In genomic region chr4:34429456-34430235, GRCm38 (mm10) we compare ENCODE assay signal across 10 mouse cellular contexts.
DNase-seq lines count a peak whose midpoint lies in the region; ATAC-seq and TF ChIP-seq lines count a peak whose summit lies in the region.
"Had no signal": no experiment of that assay in that cellular context is flagged by ENCODE, and none has a peak within 500 bp of the region (broad histone marks: within the 10 kb centered on the region; RNA-seq: fewer than 3 reads in every experiment).

No protein-coding gene starts in this region.

- DNase-seq in heart, adult 2 months: peak; percentile 8 to 25
- DNase-seq in heart, adult 9 months (ENCODE audit: low spot score in 2 of 2): no peak
- no peak for DNase-seq in kidney, adult 9 months
- no peak for DNase-seq in adrenal gland, adult 8-10 months
- no peak for DNase-seq in kidney, postnatal 10 days

- no peak for TF ChIP-seq POLR2A in heart, adult 2 months (IDR thresholded peaks at IDR 0.05; ENCODE audit: insufficient read depth, low read depth, low read length)

- no peaks in the 10 kb centered on the region for H3K36me3 ChIP-seq in heart, adult 2 months (ENCODE audit: control insufficient read depth, insufficient read depth, low read length)
- H3K36me3 ChIP-seq in E14TG2a.4 (ENCODE audit: insufficient read depth, low read length): no peaks in the 10 kb centered on the region
- H3K36me3 ChIP-seq: G1E had no signal

- H3K9me3 ChIP-seq in E14TG2a.4 (ENCODE audit: low read length): no peaks in the 10 kb centered on the region
- H3K9me3 ChIP-seq: G1E had no signal

- H3K4me3 ChIP-seq in heart, adult 2 months: no peak overlapping the region
- H3K4me3 ChIP-seq in E14TG2a.4 (replicated peaks; ENCODE audit: low read length): no peak overlapping the region

- no peak for TF ChIP-seq CTCF in heart, adult 2 months (IDR thresholded peaks at IDR 0.05)
- 0 out of 2 replicates have a peak, but pooled peaks have one; percentile 7 for TF ChIP-seq CTCF in E14TG2a.4 (conservative IDR thresholded peaks at IDR 0.05; ENCODE audit: low read length)

- 74% methylated on average over 22 of the region's 22 CpGs for WGBS in heart, adult 2 months

- TF ChIP-seq EP300 in heart, adult 2 months (IDR thresholded peaks at IDR 0.05; ENCODE audit: insufficient read depth, low read depth, low read length): no peak

- no peaks in the 10 kb centered on the region for H3K4me1 ChIP-seq in heart, adult 2 months (ENCODE audit: control insufficient read depth, insufficient read depth, low read length)
- H3K4me1 ChIP-seq in E14TG2a.4 (replicated peaks; ENCODE audit: low read depth, low read length): no peaks in the 10 kb centered on the region

- no peaks in the 10 kb centered on the region for H3K79me2 ChIP-seq in heart, adult 2 months (replicated peaks; ENCODE audit: control insufficient read depth, insufficient read depth, low read length)

- peak; percentile 90 for ATAC-seq in granulocyte monocyte progenitor cell, adult 5-6 weeks (replicated peaks; ENCODE audit: poor library complexity, severe bottlenecking)
- peak; percentile 23; the same call in 1 of the 2 replicates for ATAC-seq in neutrophil, adult 5-6 weeks (ENCODE audit: extremely low read depth, insufficient number of reproducible peaks, low FRiP score, poor library complexity, severe bottlenecking)

- no peak overlapping the region for H3K27ac ChIP-seq in heart, adult 2 months
- H3K27ac ChIP-seq: stomach, postnatal 0 days had no signal

- H3K27me3 ChIP-seq in heart, adult 2 months (ENCODE audit: control insufficient read depth, insufficient read depth, low read length): no peaks in the 10 kb centered on the region; the same call in 1 of the 2 replicates
- peaks cover 16% of the 10 kb centered on the region for H3K27me3 ChIP-seq in E14TG2a.4 (ENCODE audit: insufficient read depth, low read length)

- H3K9ac ChIP-seq in heart, adult 2 months (ENCODE audit: low read depth, low read length): no peak overlapping the region

- intact Hi-C loops in heart, adult 2 months (cut with DNase I): no loop called here

Comparison
In these comparisons a context has a peak if more than half of its experiments do, and no peak if none do; other contexts are left out.
1. DNase-seq: peak in heart, adult 2 months (2 of 2); none in heart, adult 9 months (0 of 2), kidney, adult 9 months (single experiment), adrenal gland, adult 8-10 months (single experiment) and kidney, postnatal 10 days (single experiment).